Mouse (Mus musculus) thymus, adult 2 months (tissue): Measurements from ENCODE around the gene Atp6v1e2.

Source experiments
- CTCF ChIP-seq: fragments of 200-500 bp; IDR thresholded peaks from 2 replicates; pipeline ENCODE4 v1.5.1; 2012; ENCODE audit warnings: mild to moderate bottlenecking, control low read depth, low read length, moderate library complexity, borderline replicate concordance; ENCODE audit not compliant: control insufficient read depth, poor library complexity, insufficient read depth; ENCODE audit errors: extremely low read depth
- POLR2A ChIP-seq: fragments of 200-500 bp; IDR thresholded peaks from 2 replicates; pipeline ENCODE4 v1.6.1; 2012; ENCODE audit warnings: mild to moderate bottlenecking, low read length, control low read depth, moderate library complexity; ENCODE audit not compliant: control insufficient read depth, poor library complexity, insufficient read depth; ENCODE audit errors: extremely low read depth

GRCm38 (mm10) chr17:86964041-86964440 is 16.3 kb upstream of the Atp6v1e2 start:
- TF ChIP-seq CTCF (no peak), POLR2A (no peak)
